Comparison of ENCODE assay signal across 24 mouse cellular contexts in genomic region chr4:135072671-135073070, GRCm38 (mm10). TPM values are rescaled to one million over a fixed set of nuclear protein-coding genes. Genes with fewer than 3 reads are reported as not detected.
DNase-seq lines count a peak whose midpoint lies in the region; ATAC-seq lines count a peak whose summit lies in the region.
"Had no signal": no experiment of that assay in that cellular context is flagged by ENCODE, and none has a peak within 500 bp of the region (broad histone marks: within the 10 kb centered on the region; RNA-seq: fewer than 3 reads in every experiment).

No protein-coding gene starts in this region.

- no peak overlapping the region for H3K4me3 ChIP-seq in hindbrain, embryonic 16.5 days (ENCODE audit: low read length)
- no peak overlapping the region for H3K4me3 ChIP-seq in midbrain, embryonic 13.5 days (replicated peaks)
- H3K4me3 ChIP-seq: embryonic facial prominence, embryonic 10.5 days; embryonic facial prominence, embryonic 12.5 days; forebrain, embryonic 13.5 days; forebrain, embryonic 15.5 days had no signal

- peak; percentile 73 for ATAC-seq in CD4-positive, CD25-positive, alpha-beta regulatory T cell, adult 4 months
- ATAC-seq in activated CD4-positive, CD25-positive, alpha-beta regulatory T cell, adult 4 months = peak; percentile 75
- ATAC-seq in inflammation-experienced regulatory T-cells, adult 6 months = peak; percentile 51
- no peak for ATAC-seq in hindbrain, embryonic 16.5 days
- no peak for ATAC-seq in midbrain, embryonic 13.5 days
- ATAC-seq: forebrain, embryonic 13.5 days; forebrain, embryonic 15.5 days; forebrain, postnatal 0 days; Patski had no signal

- H3K4me2 ChIP-seq in hindbrain, embryonic 16.5 days (ENCODE audit: low read length) = no peak overlapping the region
- no peak overlapping the region for H3K4me2 ChIP-seq in midbrain, embryonic 13.5 days (replicated peaks)
- H3K4me2 ChIP-seq: embryonic facial prominence, embryonic 12.5 days; forebrain, embryonic 13.5 days; forebrain, embryonic 15.5 days had no signal

- no peaks in the 10 kb centered on the region for H3K4me1 ChIP-seq in hindbrain, embryonic 16.5 days (ENCODE audit: control insufficient read depth, insufficient read depth, low read depth, low read length)
- H3K4me1 ChIP-seq in midbrain, embryonic 13.5 days (replicated peaks) = no peaks in the 10 kb centered on the region
- H3K4me1 ChIP-seq: embryonic facial prominence, embryonic 12.5 days; forebrain, embryonic 13.5 days; forebrain, embryonic 15.5 days had no signal

- no peaks in the 10 kb centered on the region for H3K27me3 ChIP-seq in splenic B cell, adult 2 months (ENCODE audit: control insufficient read depth, insufficient read depth, low read length, poor library complexity, severe bottlenecking)
- H3K27me3 ChIP-seq in hindbrain, embryonic 16.5 days (replicated peaks; ENCODE audit: control insufficient read depth, insufficient read depth, low read length) = no peaks in the 10 kb centered on the region
- H3K27me3 ChIP-seq in midbrain, embryonic 13.5 days = no peaks in the 10 kb centered on the region
- H3K27me3 ChIP-seq: embryonic facial prominence, embryonic 12.5 days; forebrain, embryonic 13.5 days; forebrain, embryonic 15.5 days; Patski had no signal

- no peak overlapping the region for H3K27ac ChIP-seq in hindbrain, embryonic 16.5 days (ENCODE audit: low read depth, low read length)
- no peak overlapping the region for H3K27ac ChIP-seq in midbrain, embryonic 13.5 days
- H3K27ac ChIP-seq: embryonic facial prominence, embryonic 10.5 days; embryonic facial prominence, embryonic 12.5 days; forebrain, embryonic 13.5 days; forebrain, embryonic 15.5 days had no signal

- 94% methylated on average over 6 of the region's 6 CpGs for WGBS in hindbrain, embryonic 16.5 days
- 90% methylated on average over 6 of the region's 6 CpGs for WGBS in midbrain, embryonic 13.5 days

- H3K9ac ChIP-seq in hindbrain, embryonic 16.5 days (ENCODE audit: low read depth, low read length) = no peak overlapping the region
- no peak overlapping the region for H3K9ac ChIP-seq in midbrain, embryonic 13.5 days (replicated peaks)
- H3K9ac ChIP-seq: embryonic facial prominence, embryonic 12.5 days; forebrain, embryonic 13.5 days; forebrain, embryonic 15.5 days; forebrain, postnatal 0 days had no signal

- no peaks in the 10 kb centered on the region for H3K36me3 ChIP-seq in splenic B cell, adult 2 months (ENCODE audit: control insufficient read depth, insufficient read depth, low read length, poor library complexity, severe bottlenecking)
- H3K36me3 ChIP-seq in hindbrain, embryonic 16.5 days (ENCODE audit: control insufficient read depth, insufficient read depth, low read length) = no peaks in the 10 kb centered on the region
- no peaks in the 10 kb centered on the region for H3K36me3 ChIP-seq in midbrain, embryonic 13.5 days
- H3K36me3 ChIP-seq: embryonic facial prominence, embryonic 10.5 days; embryonic facial prominence, embryonic 12.5 days; forebrain, embryonic 15.5 days; G1E had no signal

- peak; percentile 11 for DNase-seq in splenic B cell, adult 2 months (ENCODE audit: low read depth, low spot score)
- DNase-seq in heart, postnatal 4 days = no peak
- no peak for DNase-seq in cerebellum, adult 8-10 months
- DNase-seq: adrenal gland, adult 2 months; adrenal gland, postnatal 10 days; adrenal gland, postnatal 25 days; cerebellum, adult 11 months; cerebellum, adult 18-20 months; cerebellum, adult 9-10 months; cerebellum, postnatal 10 days; cerebellum, postnatal 25 days; forebrain, postnatal 0 days had no signal

- H3K9me3 ChIP-seq in hindbrain, embryonic 16.5 days (ENCODE audit: control insufficient read depth, low read length) = no peaks in the 10 kb centered on the region
- no peaks in the 10 kb centered on the region for H3K9me3 ChIP-seq in midbrain, embryonic 13.5 days
- H3K9me3 ChIP-seq: embryonic facial prominence, embryonic 10.5 days; embryonic facial prominence, embryonic 12.5 days; forebrain, embryonic 13.5 days; forebrain, embryonic 15.5 days; G1E had no signal

RNA-seq across cellular contexts. Expression of gene Runx3, which starts 47.8 kb away (rescaled TPM):
- polyA plus RNA-seq in CD4-positive, CD25-positive, alpha-beta regulatory T cell, adult 4 months (2017; shearing (Covaris generic)) = 10 to 100 TPM in 1 of 2 experiments, 1 to 10 TPM in 1; 9.8 to 11.2 TPM
- polyA plus RNA-seq in activated CD4-positive, CD25-positive, alpha-beta regulatory T cell, adult 4 months (2017; shearing (Covaris generic)) = 10 to 100 TPM; 12.8 to 17.6 TPM
- 10 to 100 TPM in 2 of 3 experiments, 1 to 10 TPM in 1; 9.2 to 26.5 (median 11.1) TPM for polyA plus RNA-seq in inflammation-experienced regulatory T-cells, adult 6 months (2017; shearing (Covaris generic))
- 0.11 TPM in 1 of 2 replicates, not detected in the other for polyA plus RNA-seq in hindbrain, embryonic 16.5 days (2015; fragmentation: Nextera tagmentation; extraction: Ambion mirVana)
- not detected in 2 replicates for polyA plus RNA-seq in midbrain, embryonic 13.5 days (2015; fragmentation: Nextera tagmentation; extraction: Ambion mirVana)
- under 1 TPM; 0.25 to 0.45 TPM for total RNA-seq in heart, postnatal 4 days (2021)
- total RNA-seq: forebrain, postnatal 0 days had no signal
- polyA plus RNA-seq: cortical plate, adult 2 months; forebrain, embryonic 13.5 days; forebrain, embryonic 15.5 days; forebrain, postnatal 0 days had no signal

Comparison
In these comparisons a context has a peak if more than half of its experiments do, and no peak if none do; other contexts are left out.
1. ATAC-seq: peak in CD4-positive, CD25-positive, alpha-beta regulatory T cell, adult 4 months (single experiment), activated CD4-positive, CD25-positive, alpha-beta regulatory T cell, adult 4 months (single experiment) and inflammation-experienced regulatory T-cells, adult 6 months (single experiment); none in hindbrain, embryonic 16.5 days (single experiment) and midbrain, embryonic 13.5 days (single experiment).